Mouse (Mus musculus) limb, embryonic 11.5 days (tissue): ENCODE data around the gene Cntfr. TPM values are rescaled to one million over a fixed set of nuclear protein-coding genes. Genes with fewer than 3 reads are reported as not detected.
A peak's percentile ranks its signal among the peaks of the same experiment; 100 is the strongest.

Experiments
- ATAC-seq: fragments of 200-750 bp; cut with Nextera tagmentation; 2 replicates; pipeline ENCODE4 v1.8.0; 2017; ENCODE audit warnings: low read depth; ENCODE audit not compliant: insufficient number of reproducible peaks, low FRiP score, low TSS enrichment
- DNase-seq: peaks from one replicate; pipeline ENCODE4 v3.0.0-alpha.2; 2015; ENCODE audit warnings: low spot score
- H3K27ac ChIP-seq: fragments of 300-500 bp; sonication (generic); replicated peaks from 2 replicates; pipeline ENCODE4 v1.5.1; 2014; ENCODE audit warnings: low read depth, mild to moderate bottlenecking, low read length
- H3K27me3 ChIP-seq: fragments of 300-500 bp; sonication (generic); 2 replicates; pipeline ENCODE4 v1.6.1; 2014; ENCODE audit warnings: mild to moderate bottlenecking, low read length, mixed read lengths; ENCODE audit not compliant: control insufficient read depth, insufficient read depth
- H3K36me3 ChIP-seq: fragments of 300-500 bp; sonication (generic); 2 replicates; pipeline ENCODE4 v1.6.1; 2014; ENCODE audit warnings: mild to moderate bottlenecking, low read length, moderate library complexity, mixed read lengths; ENCODE audit not compliant: control insufficient read depth, insufficient read depth
- H3K4me1 ChIP-seq: fragments of 300-500 bp; sonication (generic); 2 replicates; pipeline ENCODE4 v1.6.1; 2014; ENCODE audit warnings: low read length, mixed read lengths; ENCODE audit not compliant: control insufficient read depth, insufficient read depth
- H3K4me2 ChIP-seq: fragments of 300-500 bp; sonication (generic); 2 replicates; pipeline ENCODE4 v1.6.1; 2014; ENCODE audit warnings: low read depth, mild to moderate bottlenecking, moderate library complexity; ENCODE audit not compliant: severe bottlenecking
- H3K4me3 ChIP-seq: fragments of 300-500 bp; sonication (generic); 2 replicates; pipeline ENCODE4 v1.5.1; 2014; ENCODE audit warnings: low read depth, low read length
- H3K9ac ChIP-seq: fragments of 300-500 bp; sonication (generic); 2 replicates; pipeline ENCODE4 v1.6.1; 2014; ENCODE audit warnings: mild to moderate bottlenecking, low read length
- H3K9me3 ChIP-seq: fragments of 300-500 bp; sonication (generic); 2 replicates; pipeline ENCODE4 v1.6.1; 2016; ENCODE audit warnings: low read length; ENCODE audit not compliant: control insufficient read depth
- whole genome bisulfite sequencing: fragments of 180-500 bp; shearing (Covaris S2); extraction: QIAGEN DNeasy Blood & Tissue Kit; methylation state at CpG from one replicate; pipeline ENCODE4 v1.1.7; 2014; 5-methylcytosine and 5-hydroxymethylcytosine counted together
- polyA plus RNA-seq: library from polyadenylated mRNA; unstranded; fragments of >200 nt; fragmentation: Nextera tagmentation; extraction: Ambion mirVana; gene quantifications from 2 replicates; pipeline ENCODE4 v1.2.1, GENCODE M21; 2014

Cntfr gene
- polyA plus RNA-seq, 1 experiment from 2014 or later = 5.6 TPM

GRCm38 (mm10) chr4:41679291-41679690 lies 17.6 kb downstream of the Cntfr start:
- H3K4me1 ChIP-seq = peaks cover 5% of the 10 kb centered on the region
- DNase-seq (no peak), ATAC-seq (no peak)
- no peak overlapping the region for H3K27ac ChIP-seq
- no peaks in the 10 kb centered on the region for H3K36me3 ChIP-seq
- no peak overlapping the region for H3K4me3 ChIP-seq
- H3K27me3 ChIP-seq = peaks cover 63% of the 10 kb centered on the region
- 67% methylated on average over 1 of the region's 2 CpGs for WGBS
- no peak overlapping the region for H3K4me2 ChIP-seq
- H3K9me3 ChIP-seq = no peaks in the 10 kb centered on the region
- H3K9ac ChIP-seq = no peak overlapping the region

- no peak for DNase-seq
- WGBS = 78% methylated on average over 6 of the region's 6 CpGs
These were observed 18.0 kb downstream of the Cntfr start for GRCm38 (mm10) chr4:41678863-41679262.

DNA sequence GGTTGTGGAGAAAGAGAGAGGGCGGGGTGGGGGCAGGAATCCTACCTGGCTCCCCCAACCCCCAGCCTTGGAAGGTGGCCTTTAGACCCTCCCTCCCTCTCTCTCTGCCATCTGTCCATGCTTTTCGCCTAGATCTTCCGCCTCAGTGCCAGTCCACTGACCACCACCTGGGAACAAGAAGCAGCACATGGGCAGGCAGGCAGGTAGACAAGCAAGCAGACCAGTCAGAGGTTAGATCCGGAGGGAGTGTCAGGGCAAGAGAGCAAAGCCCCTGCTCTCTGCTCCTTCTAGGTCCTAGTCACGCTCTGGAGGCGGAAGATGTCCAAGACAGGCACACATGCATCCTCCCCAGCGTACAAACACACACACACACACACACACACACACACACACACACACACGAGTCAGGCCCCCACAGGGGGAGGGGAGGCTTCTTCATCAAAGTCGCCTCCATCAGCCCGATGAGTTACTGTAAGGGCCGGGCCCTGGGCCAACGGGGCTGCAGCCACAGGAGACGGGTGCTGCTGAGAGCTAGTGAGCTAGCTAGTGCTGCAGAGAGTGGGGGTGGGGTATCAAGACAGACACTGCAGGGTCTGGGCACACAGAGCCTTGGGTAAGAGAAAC lies 19.8 kb downstream of the Cntfr start:
- ATAC-seq = no peak
- H3K9ac ChIP-seq = no peak overlapping the region
- no peaks in the 10 kb centered on the region for H3K36me3 ChIP-seq
- no peak overlapping the region for H3K27ac ChIP-seq
- no peak overlapping the region for H3K4me3 ChIP-seq
- no peaks in the 10 kb centered on the region for H3K9me3 ChIP-seq
- peaks cover 8% of the 10 kb centered on the region for H3K4me1 ChIP-seq
- 51% methylated on average over 12 of the region's 13 CpGs for WGBS
- peaks cover 76% of the 10 kb centered on the region for H3K27me3 ChIP-seq
- no peak overlapping the region for H3K4me2 ChIP-seq
- DNase-seq = no peak

More at GRCm38 (mm10) chr4:41678863-41679262, 18.0 kb downstream of the Cntfr start:
- H3K9me3 ChIP-seq = no peaks in the 10 kb centered on the region
- H3K4me2 ChIP-seq = no peak overlapping the region
- no peaks in the 10 kb centered on the region for H3K36me3 ChIP-seq
- H3K27me3 ChIP-seq = peaks cover 67% of the 10 kb centered on the region
- no peak overlapping the region for H3K4me3 ChIP-seq
- no peak overlapping the region for H3K9ac ChIP-seq
- peaks cover 5% of the 10 kb centered on the region for H3K4me1 ChIP-seq
- no peak overlapping the region for H3K27ac ChIP-seq
- no peak for ATAC-seq

GRCm38 (mm10) chr4:41676248-41677005 lies 20.5 kb downstream of the Cntfr start:
- 62% methylated on average over 17 of the region's 17 CpGs for WGBS
- DNase-seq (no peak), ATAC-seq (no peak)
- Histone ChIP-seq H3K4me1 (peaks cover 14% of the 10 kb centered on the region), H3K27me3 (peaks cover 80% of the 10 kb centered on the region), H3K4me2 (no peak overlapping the region), H3K27ac (no peak overlapping the region), H3K4me3 (no peak overlapping the region), H3K36me3 (no peaks in the 10 kb centered on the region), H3K9me3 (no peaks in the 10 kb centered on the region), H3K9ac (no peak overlapping the region)

GRCm38 (mm10) chr4:41673186-41673585 lies 23.7 kb downstream of the Cntfr start:
- peaks cover 81% of the 10 kb centered on the region for H3K27me3 ChIP-seq
- ATAC-seq (no peak), DNase-seq (no peak)
- WGBS = 67% methylated on average over 19 of the region's 19 CpGs
- no peak overlapping the region for H3K27ac ChIP-seq
- no peak overlapping the region for H3K4me2 ChIP-seq
- peaks cover 18% of the 10 kb centered on the region for H3K4me1 ChIP-seq
- H3K9me3 ChIP-seq = no peaks in the 10 kb centered on the region
- H3K9ac ChIP-seq = no peak overlapping the region
- no peaks in the 10 kb centered on the region for H3K36me3 ChIP-seq
- no peak overlapping the region for H3K4me3 ChIP-seq

DNA sequence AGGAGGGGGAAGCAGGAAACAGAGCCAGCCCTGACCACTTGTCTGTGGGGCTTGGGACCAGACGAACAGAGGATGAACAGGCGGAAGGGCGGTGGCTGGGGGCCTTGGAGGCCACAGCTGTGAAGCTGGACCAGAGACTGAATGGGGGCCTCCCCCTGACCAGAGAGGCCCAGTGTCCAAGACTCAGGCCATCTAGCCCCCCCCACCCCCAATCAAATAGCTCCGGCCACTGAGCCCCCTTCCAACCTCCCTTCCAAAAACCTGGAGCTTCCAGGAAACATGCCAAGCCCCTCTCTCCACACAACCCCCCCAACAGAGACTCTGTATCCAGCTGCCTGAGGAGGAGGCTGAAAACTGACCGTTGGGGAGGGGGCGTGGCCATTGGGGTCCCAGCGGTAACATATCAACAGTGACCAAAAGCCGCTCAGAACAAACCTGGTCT lies 24.3 kb downstream of the Cntfr start:
- Histone ChIP-seq H3K27ac (no peak overlapping the region), H3K36me3 (no peaks in the 10 kb centered on the region), H3K4me1 (peaks cover 18% of the 10 kb centered on the region), H3K9ac (no peak overlapping the region), H3K4me3 (no peak overlapping the region), H3K9me3 (no peaks in the 10 kb centered on the region), H3K27me3 (peaks cover 78% of the 10 kb centered on the region), H3K4me2 (no peak overlapping the region)
- DNase-seq (no peak), ATAC-seq (no peak)
- WGBS = 20% methylated on average over 7 of the region's 8 CpGs

DNA sequence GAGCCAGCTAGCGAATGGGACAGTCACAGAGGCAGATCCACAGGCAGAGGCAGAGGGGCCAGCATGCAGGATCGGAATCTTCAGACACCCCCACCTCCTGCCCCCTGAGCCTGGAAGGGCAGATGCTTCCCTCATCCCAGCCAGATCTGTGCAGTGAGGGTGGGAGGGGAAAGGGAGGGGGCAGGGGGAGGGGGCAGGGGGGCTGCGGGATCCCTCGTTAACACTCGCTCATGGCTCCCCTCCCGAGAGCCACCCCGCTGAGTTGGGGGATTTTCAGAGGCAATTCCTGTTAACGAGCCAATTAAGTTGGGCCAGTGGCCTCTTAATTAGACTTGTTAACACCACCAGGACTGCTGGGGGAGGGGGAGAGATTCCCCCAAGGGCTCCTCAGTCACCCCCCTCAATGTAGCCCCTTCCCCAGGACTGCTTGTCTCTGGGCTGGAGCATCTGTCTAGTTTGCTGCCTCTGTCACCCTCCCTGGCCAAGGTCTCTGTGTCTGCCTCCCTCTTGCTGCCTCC lies 24.9 kb downstream of the Cntfr start:
- ATAC-seq = 0 out of 2 replicates have a peak, but pooled peaks have one; percentile 48
- H3K36me3 ChIP-seq = no peaks in the 10 kb centered on the region
- WGBS = 5% methylated on average over 8 of the region's 8 CpGs
- peak; percentile 77 for DNase-seq
- H3K4me1 ChIP-seq = peaks cover 18% of the 10 kb centered on the region
- no peak overlapping the region for H3K27ac ChIP-seq
- no peaks in the 10 kb centered on the region for H3K9me3 ChIP-seq
- peaks cover 74% of the 10 kb centered on the region for H3K27me3 ChIP-seq
- no peak overlapping the region for H3K4me3 ChIP-seq
- no peak overlapping the region for H3K4me2 ChIP-seq
- no peak overlapping the region for H3K9ac ChIP-seq

DNA sequence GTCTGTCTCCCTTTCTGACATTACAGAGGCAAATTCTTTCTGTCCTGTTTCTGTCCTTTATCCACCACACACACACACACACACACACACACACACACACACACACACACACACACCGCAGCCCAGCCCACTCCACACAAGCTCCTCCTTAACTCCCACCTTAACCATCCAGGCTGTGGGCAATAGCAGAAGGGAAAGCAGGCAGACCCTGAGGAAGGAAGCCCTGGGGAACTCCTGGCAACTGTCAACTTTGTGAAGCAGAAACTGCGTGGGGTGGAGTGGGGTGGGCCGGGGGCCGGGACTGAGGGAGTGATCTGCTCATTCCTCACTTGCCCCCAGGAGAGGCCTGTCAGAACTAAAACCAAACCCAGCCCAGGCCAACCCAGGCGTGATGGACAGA lies 25.4 kb downstream of the Cntfr start:
- 31% methylated on average over 5 of the region's 5 CpGs for WGBS
- H3K9ac ChIP-seq = no peak overlapping the region
- no peak overlapping the region for H3K4me2 ChIP-seq
- H3K36me3 ChIP-seq = no peaks in the 10 kb centered on the region
- H3K9me3 ChIP-seq = no peaks in the 10 kb centered on the region
- H3K4me1 ChIP-seq = peaks cover 18% of the 10 kb centered on the region
- ATAC-seq (0 out of 2 replicates have a peak, but pooled peaks have one; percentile 29), DNase-seq (no peak)
- H3K4me3 ChIP-seq = no peak overlapping the region
- H3K27me3 ChIP-seq = peaks cover 74% of the 10 kb centered on the region
- H3K27ac ChIP-seq = no peak overlapping the region
